Mouse (Mus musculus) limb, embryonic 11.5 days (tissue): ENCODE measurements at regions not wholly inside any gene's neighbourhood (a gene's known extent, or its start where the extent isn't known, plus 50 kb on each side); places are given as distances from the start of the nearest gene placed in this dataset.

ENCODE experiments used
- ATAC-seq: fragments of 200-750 bp; cut with Nextera tagmentation; 2 replicates; pipeline ENCODE4 v1.8.0; 2017; ENCODE audit warnings: low read depth; ENCODE audit not compliant: insufficient number of reproducible peaks, low FRiP score, low TSS enrichment
- DNase-seq: peaks from one replicate; pipeline ENCODE4 v3.0.0-alpha.2; 2015; ENCODE audit warnings: low spot score
- H3K27ac ChIP-seq: fragments of 300-500 bp; sonication (generic); replicated peaks from 2 replicates; pipeline ENCODE4 v1.5.1; 2014; ENCODE audit warnings: low read depth, mild to moderate bottlenecking, low read length
- H3K27me3 ChIP-seq: fragments of 300-500 bp; sonication (generic); 2 replicates; pipeline ENCODE4 v1.6.1; 2014; ENCODE audit warnings: mild to moderate bottlenecking, low read length, mixed read lengths; ENCODE audit not compliant: control insufficient read depth, insufficient read depth
- H3K36me3 ChIP-seq: fragments of 300-500 bp; sonication (generic); 2 replicates; pipeline ENCODE4 v1.6.1; 2014; ENCODE audit warnings: mild to moderate bottlenecking, low read length, moderate library complexity, mixed read lengths; ENCODE audit not compliant: control insufficient read depth, insufficient read depth
- H3K4me1 ChIP-seq: fragments of 300-500 bp; sonication (generic); 2 replicates; pipeline ENCODE4 v1.6.1; 2014; ENCODE audit warnings: low read length, mixed read lengths; ENCODE audit not compliant: control insufficient read depth, insufficient read depth
- H3K4me2 ChIP-seq: fragments of 300-500 bp; sonication (generic); 2 replicates; pipeline ENCODE4 v1.6.1; 2014; ENCODE audit warnings: low read depth, mild to moderate bottlenecking, moderate library complexity; ENCODE audit not compliant: severe bottlenecking
- H3K4me3 ChIP-seq: fragments of 300-500 bp; sonication (generic); 2 replicates; pipeline ENCODE4 v1.5.1; 2014; ENCODE audit warnings: low read depth, low read length
- H3K9ac ChIP-seq: fragments of 300-500 bp; sonication (generic); 2 replicates; pipeline ENCODE4 v1.6.1; 2014; ENCODE audit warnings: mild to moderate bottlenecking, low read length
- H3K9me3 ChIP-seq: fragments of 300-500 bp; sonication (generic); 2 replicates; pipeline ENCODE4 v1.6.1; 2016; ENCODE audit warnings: low read length; ENCODE audit not compliant: control insufficient read depth
- WGBS: fragments of 180-500 bp; shearing (Covaris S2); extraction: QIAGEN DNeasy Blood & Tissue Kit; methylation state at CpG from one replicate; pipeline ENCODE4 v1.1.7; 2014; 5-methylcytosine and 5-hydroxymethylcytosine counted together

- Histone ChIP-seq H3K9ac (no peak overlapping the region), H3K4me1 (no peaks in the 10 kb centered on the region), H3K9me3 (no peaks in the 10 kb centered on the region), H3K36me3 (no peaks in the 10 kb centered on the region), H3K27ac (no peak overlapping the region), H3K4me3 (no peak overlapping the region), H3K4me2 (no peak overlapping the region), H3K27me3 (no peaks in the 10 kb centered on the region)
- 84% methylated on average over 4 of the region's 4 CpGs for WGBS
- DNase-seq = no peak
- ATAC-seq = no peak
Observed at GRCm38 (mm10) chr17:64484835-64485234, 115.7 kb upstream of the Man2a1 start.

GRCm38 (mm10) chr17:64489769-64490335, 110.7 kb upstream of the Man2a1 start:
- H3K4me2 ChIP-seq = no peak overlapping the region
- whole genome bisulfite sequencing = 87% methylated on average over 2 of the region's 2 CpGs

GRCm38 (mm10) chr17:64490664-64491063, 109.9 kb upstream of the Man2a1 start:
- DNase-seq = no peak
- Histone ChIP-seq H3K36me3 (no peaks in the 10 kb centered on the region), H3K27me3 (no peaks in the 10 kb centered on the region), H3K27ac (no peak overlapping the region), H3K9ac (no peak overlapping the region), H3K4me1 (no peaks in the 10 kb centered on the region), H3K4me2 (no peak overlapping the region), H3K4me3 (no peak overlapping the region), H3K9me3 (no peaks in the 10 kb centered on the region)
- WGBS = 92% methylated on average over 7 of the region's 7 CpGs
- no peak for ATAC-seq

More at GRCm38 (mm10) chr17:64489769-64490335, 110.7 kb upstream of the Man2a1 start:
- Histone ChIP-seq H3K4me1 (no peaks in the 10 kb centered on the region), H3K36me3 (no peaks in the 10 kb centered on the region), H3K27ac (no peak overlapping the region), H3K27me3 (no peaks in the 10 kb centered on the region), H3K4me3 (no peak overlapping the region), H3K9me3 (no peaks in the 10 kb centered on the region), H3K9ac (no peak overlapping the region)
- ATAC-seq (no peak), DNase-seq (no peak)

GRCm38 (mm10) chr17:64491922-64492353, 108.6 kb upstream of the Man2a1 start:
- DNase-seq (no peak), ATAC-seq (0 out of 2 replicates have a peak, but pooled peaks have one; percentile 35)
- Histone ChIP-seq H3K27me3 (no peaks in the 10 kb centered on the region), H3K27ac (no peak overlapping the region), H3K36me3 (no peaks in the 10 kb centered on the region), H3K4me3 (no peak overlapping the region), H3K9me3 (no peaks in the 10 kb centered on the region), H3K4me2 (no peak overlapping the region), H3K4me1 (no peaks in the 10 kb centered on the region), H3K9ac (no peak overlapping the region)
- WGBS = 65% methylated on average over 7 of the region's 10 CpGs

GRCm38 (mm10) chr17:64492614-64493269, 107.8 kb upstream of the Man2a1 start:
- no peaks in the 10 kb centered on the region for H3K36me3 ChIP-seq
- no peak overlapping the region for H3K4me3 ChIP-seq
- H3K27me3 ChIP-seq = no peaks in the 10 kb centered on the region
- 51% methylated on average over 7 of the region's 9 CpGs for WGBS
- DNase-seq (peak; percentile 37), ATAC-seq (no peak)
- no peaks in the 10 kb centered on the region for H3K9me3 ChIP-seq
- H3K9ac ChIP-seq = no peak overlapping the region
- H3K4me1 ChIP-seq = no peaks in the 10 kb centered on the region
- H3K4me2 ChIP-seq = no peak overlapping the region
- no peak overlapping the region for H3K27ac ChIP-seq

- WGBS = 59% methylated on average over 15 of the region's 15 CpGs
- Histone ChIP-seq H3K27me3 (no peaks in the 10 kb centered on the region), H3K4me2 (no peak overlapping the region), H3K4me3 (no peak overlapping the region), H3K9me3 (no peaks in the 10 kb centered on the region), H3K27ac (no peak overlapping the region), H3K4me1 (no peaks in the 10 kb centered on the region), H3K36me3 (no peaks in the 10 kb centered on the region), H3K9ac (no peak overlapping the region)
- DNase-seq (peak; percentile 57), ATAC-seq (no peak)
Observed at GRCm38 (mm10) chr17:64499281-64499997, 101.1 kb upstream of the Man2a1 start.

GRCm38 (mm10) chr17:64502376-64502775, 98.2 kb upstream of the Man2a1 start:
- 88% methylated on average over 2 of the region's 2 CpGs for WGBS
- H3K9ac ChIP-seq = no peak overlapping the region
- H3K4me3 ChIP-seq = no peak overlapping the region
- DNase-seq = no peak
- no peaks in the 10 kb centered on the region for H3K27me3 ChIP-seq
- no peaks in the 10 kb centered on the region for H3K36me3 ChIP-seq
- no peaks in the 10 kb centered on the region for H3K4me1 ChIP-seq
- no peak for ATAC-seq
- H3K4me2 ChIP-seq = no peak overlapping the region
- no peaks in the 10 kb centered on the region for H3K9me3 ChIP-seq
- no peak overlapping the region for H3K27ac ChIP-seq

- no peaks in the 10 kb centered on the region for H3K4me1 ChIP-seq
- H3K4me3 ChIP-seq = no peak overlapping the region
- H3K36me3 ChIP-seq = no peaks in the 10 kb centered on the region
- no peak overlapping the region for H3K4me2 ChIP-seq
- no peaks in the 10 kb centered on the region for H3K9me3 ChIP-seq
- no peaks in the 10 kb centered on the region for H3K27me3 ChIP-seq
- 86% methylated on average over 2 of the region's 2 CpGs for WGBS
- H3K9ac ChIP-seq = no peak overlapping the region
- ATAC-seq (no peak), DNase-seq (no peak)
- H3K27ac ChIP-seq = no peak overlapping the region
Observed at GRCm38 (mm10) chr17:64505956-64506355, 94.6 kb upstream of the Man2a1 start.
